Mouse (Mus musculus) CD4-positive helper T cell, adult 2 months (primary cell): ENCODE results near the gene Tbcel.

Source experiments
- DNase-seq: peaks from one replicate; pipeline ENCODE4 v3.0.0-alpha.2; 2012; ENCODE audit warnings: low read depth, missing footprints, low spot score

Tbcel gene

GRCm38 (mm10) chr9:42507709-42508108 lies at the start of gene Tbcel:
Gene Tbcel (minus strand): TSS chr9:42507809.
- no peak for DNase-seq

DNA sequence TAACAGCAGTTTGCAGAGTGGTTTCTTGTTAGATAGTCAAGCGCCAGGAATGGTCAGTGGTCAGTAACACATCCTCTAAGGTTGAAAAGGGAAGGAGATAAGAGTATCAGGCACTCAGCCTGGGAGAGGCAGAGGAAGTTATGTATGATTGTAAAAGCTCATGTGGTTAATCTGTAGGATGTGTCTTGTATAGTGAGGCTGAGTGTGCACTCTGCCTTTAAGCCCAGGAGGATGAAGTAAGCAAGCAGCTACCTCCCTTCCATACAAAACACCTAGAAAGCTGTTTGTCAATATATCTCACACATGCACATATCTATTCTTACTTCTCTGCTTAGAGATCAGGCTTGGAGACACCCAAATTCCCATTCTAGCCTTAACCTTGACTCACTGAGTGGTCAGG lies 47.6 kb upstream of the Tbcel start:
- no peak for DNase-seq

- peak; percentile 43 for DNase-seq
Measured at GRCm38 (mm10) chr9:42550116-42550515, 42.5 kb upstream of the Tbcel start.

DNA sequence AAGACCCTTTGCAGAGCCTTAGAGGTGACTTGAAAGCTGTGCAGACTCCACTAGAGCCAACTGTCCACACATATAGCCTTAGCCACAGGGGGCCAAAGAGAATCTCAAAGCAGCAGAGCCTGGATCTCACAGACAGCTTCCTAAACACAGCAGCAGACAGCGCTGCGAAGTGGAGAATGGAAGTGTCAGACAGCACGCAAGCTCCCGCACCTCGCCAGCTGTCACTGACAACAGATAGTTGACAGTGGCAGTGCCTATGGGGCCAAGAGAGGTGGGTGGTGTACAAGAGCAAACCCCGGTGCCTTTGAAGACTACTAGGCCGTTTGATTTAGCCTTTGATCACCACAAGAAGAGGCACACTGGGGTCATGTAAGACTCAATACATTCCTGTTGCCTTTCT lies 41.4 kb upstream of the Tbcel start:
- no peak for DNase-seq

- DNase-seq: no peak
Measured at GRCm38 (mm10) chr9:42544521-42544920, 36.9 kb upstream of the Tbcel start.

GRCm38 (mm10) chr9:42533491-42533890 lies 25.9 kb upstream of the Tbcel start:
- no peak for DNase-seq

DNA sequence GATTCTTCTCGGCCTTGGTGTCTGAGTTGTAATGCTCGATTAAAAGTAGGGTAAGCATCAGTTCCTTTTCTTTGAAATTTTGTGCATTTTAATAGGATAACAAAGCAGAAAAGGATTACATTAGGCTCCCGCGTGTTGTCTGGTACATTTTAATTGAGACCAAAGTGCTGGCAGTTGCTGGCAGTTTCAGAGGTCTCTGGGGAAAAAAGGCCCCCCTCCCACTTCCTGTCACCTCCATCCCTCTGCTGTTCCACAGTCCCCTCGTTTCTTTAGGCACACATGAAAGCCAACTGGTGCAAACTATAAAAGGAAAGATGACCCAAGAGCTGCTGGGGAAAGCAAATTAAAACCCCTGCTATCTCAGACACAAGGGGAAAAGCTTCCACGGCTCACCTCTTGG lies 25.4 kb upstream of the Tbcel start:
- DNase-seq: no peak

DNA sequence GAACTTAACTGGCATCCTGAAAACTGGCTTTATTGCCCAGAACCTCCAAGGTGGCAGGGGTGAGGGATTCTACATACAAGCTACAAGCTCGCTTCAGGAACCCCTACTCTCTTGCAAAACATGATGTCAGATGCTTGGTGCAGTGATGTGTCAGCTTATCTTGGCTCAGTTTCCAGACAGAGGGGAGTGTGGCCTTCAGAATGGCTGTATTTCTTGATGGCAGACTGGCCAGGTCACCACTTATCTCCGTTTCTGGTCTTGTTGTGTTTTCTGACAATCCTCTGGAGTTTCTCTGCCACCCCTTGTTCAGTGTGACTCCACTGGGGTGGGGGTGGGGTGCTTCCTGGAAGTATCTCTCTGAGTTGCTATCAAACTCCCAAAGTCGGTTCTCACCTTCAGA lies 24.3 kb upstream of the Tbcel start:
- no peak for DNase-seq

DNA sequence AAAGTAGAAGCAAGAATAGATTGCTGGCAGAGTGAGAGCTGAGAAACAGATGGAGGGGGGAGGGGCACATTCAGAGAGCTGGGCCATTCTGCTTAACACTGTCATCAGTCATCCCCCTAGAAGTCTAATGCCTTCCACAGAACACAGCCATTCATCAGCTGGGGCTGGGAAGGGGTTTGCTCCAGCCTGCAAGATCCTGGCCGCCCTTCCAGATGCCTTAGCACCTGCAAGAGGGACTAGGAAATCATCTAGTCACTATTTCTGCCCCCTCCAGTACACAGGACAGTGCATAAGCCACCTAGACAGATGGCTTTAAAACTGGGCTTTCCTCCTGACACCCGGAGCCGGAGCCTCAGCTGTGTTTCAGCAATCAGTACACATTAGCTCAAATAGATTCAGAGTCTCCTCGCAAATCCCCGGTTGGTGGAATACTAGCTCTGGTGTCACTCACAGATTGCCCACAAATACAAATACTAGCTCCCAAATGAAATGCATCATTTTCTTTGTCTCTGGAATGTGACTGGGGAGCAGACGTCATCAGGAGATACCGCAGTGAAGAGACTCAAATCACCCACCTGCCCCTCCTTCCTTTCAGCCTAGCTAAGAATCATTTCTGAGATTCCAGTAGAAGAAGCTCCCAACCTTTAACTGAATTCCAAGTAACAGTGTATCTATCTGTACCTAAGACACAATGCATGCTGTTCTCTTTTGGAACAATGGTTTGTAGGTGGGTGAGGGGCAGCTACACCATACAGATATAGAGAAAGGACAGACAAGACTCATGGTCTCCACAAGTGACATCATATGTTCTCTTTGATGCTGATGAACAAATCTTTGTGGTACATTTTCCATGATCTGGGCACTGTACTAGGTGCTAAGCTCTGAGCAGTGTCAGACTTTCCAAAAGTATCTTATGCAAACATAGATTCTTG lies 22.9 kb upstream of the Tbcel start:
- DNase-seq: no peak

- DNase-seq: peak; percentile 40
Measured at GRCm38 (mm10) chr9:42520587-42521084, 13.0 kb upstream of the Tbcel start.

DNA sequence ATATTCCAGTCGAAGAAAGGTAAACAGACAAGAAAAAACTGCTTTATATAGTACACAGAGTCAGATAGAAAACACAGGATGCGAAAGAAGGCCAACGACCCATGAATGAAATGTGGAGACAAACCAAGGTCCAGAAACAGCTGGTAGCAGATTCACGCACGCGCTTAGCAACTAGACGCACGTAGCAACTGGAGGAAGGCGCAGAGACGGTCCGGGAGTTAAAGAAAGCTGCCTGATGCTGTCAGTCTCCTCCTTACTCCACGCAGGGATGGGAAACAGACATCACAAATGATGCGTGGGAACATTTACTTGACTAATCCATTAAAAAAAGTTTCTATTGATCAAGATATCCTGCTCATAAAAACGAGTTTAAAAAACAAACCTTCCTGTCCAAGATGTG lies 10.6 kb upstream of the Tbcel start:
- no peak for DNase-seq

- DNase-seq: no peak
Measured at GRCm38 (mm10) chr9:42513159-42513558, 5.5 kb upstream of the Tbcel start.

DNA sequence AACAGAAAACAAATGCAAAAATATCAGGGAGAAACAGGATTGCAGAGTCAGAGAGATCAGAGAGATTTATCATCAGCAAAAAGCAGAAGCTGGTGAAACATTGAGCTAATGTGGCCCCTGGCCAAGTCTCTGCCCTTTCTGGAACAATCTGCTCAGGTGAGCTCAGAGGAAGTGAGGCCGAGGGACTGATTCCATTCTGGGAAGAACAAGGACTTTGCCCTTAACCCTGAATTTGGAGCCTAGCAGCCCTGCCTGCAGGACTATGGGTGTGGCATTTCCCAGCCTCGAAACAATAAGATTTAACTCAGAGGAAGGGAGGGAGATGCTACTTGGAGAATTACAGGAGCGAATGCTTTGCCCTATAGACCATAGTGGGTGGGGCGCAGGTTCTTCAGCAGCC lies 4.7 kb upstream of the Tbcel start:
- no peak for DNase-seq

DNA sequence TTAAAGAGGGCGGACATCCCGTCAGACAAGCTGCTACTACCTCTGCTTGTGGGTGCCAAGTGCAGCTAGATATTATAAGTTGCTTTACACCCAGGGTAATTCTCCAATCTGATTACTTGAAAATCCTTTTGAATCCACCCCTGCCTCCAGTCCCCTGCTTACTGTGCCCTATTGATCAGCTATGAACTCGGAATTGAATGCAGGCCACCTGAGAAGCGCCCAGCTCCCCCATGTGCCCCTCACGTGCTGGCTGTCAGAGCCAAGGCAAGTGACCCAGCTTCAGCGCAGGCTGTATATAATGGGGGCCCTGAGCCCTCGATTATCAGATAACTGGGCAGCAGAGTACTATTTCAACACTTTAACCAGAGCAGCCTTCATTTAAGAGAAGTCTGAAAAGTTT lies 626 bp upstream of the Tbcel start:
- no peak for DNase-seq

- DNase-seq: no peak
Measured at GRCm38 (mm10) chr9:42507022-42507421, 587 bp downstream of the Tbcel start.

DNA sequence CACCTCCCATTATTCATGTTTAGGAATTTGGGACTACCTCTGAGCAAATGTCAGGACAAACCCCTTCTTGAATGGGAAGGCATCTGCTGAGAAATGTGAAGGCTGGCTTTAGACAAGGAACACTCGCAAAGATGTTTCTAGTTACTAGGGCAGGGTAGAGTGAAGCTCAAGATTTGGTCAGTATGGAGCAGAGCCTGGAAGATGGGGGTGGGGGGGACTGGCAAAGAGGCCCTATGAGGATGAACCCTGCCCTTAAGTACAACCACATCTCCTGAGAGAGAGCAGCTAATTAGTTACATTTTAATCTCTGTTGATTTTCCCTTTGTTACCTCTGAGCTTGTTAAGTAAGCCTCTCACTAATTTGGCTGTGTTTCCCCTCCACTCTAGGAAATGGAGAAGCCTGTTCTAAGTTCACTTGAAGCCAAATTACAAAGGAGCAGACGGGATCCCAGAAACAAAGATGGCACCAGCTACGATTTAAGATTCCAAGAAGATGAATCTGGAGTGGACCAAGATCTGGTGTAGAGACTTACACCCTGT lies 2.6 kb downstream of the Tbcel start:
- DNase-seq: no peak

DNA sequence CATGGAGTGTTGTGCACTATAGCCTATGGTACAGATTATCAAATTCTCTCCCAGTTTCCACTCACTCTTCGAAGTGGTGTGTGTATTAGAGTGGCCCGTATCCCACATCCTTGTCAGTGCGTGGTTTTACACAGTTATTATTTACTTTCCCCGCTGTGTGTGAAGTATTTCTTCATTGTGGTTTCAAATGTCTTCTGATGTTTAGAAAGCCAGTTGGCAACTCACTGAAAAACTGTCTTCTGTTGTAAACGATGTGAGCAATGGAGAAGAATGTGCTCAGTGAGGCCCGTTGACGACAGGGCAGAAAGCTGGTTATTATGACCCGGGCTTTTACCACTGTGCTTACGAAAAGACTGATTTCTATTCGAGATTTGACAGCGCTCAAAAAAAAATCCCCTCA lies 3.0 kb downstream of the Tbcel start:
- no peak for DNase-seq

- DNase-seq: no peak
Measured at GRCm38 (mm10) chr9:42503709-42504108, 3.9 kb downstream of the Tbcel start.

DNA sequence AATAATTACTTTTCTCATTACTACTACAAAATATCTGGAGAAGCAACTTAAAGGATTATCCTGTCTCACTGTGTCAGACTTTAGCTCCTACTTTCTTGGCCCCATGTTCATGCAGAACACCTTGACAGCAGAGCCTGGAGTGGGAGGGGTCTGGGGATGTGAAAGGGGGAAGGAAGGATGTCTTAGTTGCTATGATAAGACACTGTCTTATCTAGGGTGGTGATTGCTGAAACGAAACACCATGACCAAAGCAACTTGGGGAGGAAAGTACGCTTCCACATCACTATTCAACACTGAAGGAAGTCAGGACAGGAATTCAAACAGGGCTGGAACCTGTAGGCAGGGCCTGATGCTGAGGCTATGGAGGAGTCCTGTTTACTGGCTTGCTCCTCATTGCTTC lies 11.3 kb downstream of the Tbcel start:
- no peak for DNase-seq

DNA sequence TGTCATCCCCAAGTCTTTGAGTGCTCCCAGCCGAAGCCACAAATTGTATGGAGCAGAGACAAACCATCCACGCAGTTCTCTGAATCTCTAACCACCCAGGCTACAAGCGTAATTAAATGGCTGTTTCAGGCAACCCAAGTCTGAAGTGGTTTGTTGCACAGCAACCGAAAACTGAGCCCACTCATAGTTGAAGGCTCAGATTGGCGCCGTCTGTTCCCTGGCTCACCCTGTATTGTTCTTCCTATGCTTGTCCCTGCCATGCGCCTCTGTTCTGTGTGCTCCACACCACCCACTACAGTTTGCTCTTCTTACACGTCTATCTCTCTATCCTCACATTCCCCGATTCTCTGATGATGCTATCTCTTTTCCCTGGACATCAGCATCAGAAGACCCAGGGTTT lies 15.8 kb downstream of the Tbcel start:
- DNase-seq: no peak

GRCm38 (mm10) chr9:42490589-42491382 lies 16.8 kb downstream of the Tbcel start:
- no peak for DNase-seq

GRCm38 (mm10) chr9:42488071-42488470 lies 19.5 kb downstream of the Tbcel start:
- peak; percentile 76 for DNase-seq
